Mouse (Mus musculus): Measurements from ENCODE around the gene Rnf114.

Gene Rnf114

GRCm38 (mm10) chr2:167505127-167505526 is 12.7 kb downstream of the Rnf114 start:
- no peak for DNase-seq (ENCODE audit: low spot score)

- no peak for DNase-seq (ENCODE audit: low spot score)
Measured at GRCm38 (mm10) chr2:167506546-167507260, 14.3 kb downstream of the Rnf114 start.

DNA sequence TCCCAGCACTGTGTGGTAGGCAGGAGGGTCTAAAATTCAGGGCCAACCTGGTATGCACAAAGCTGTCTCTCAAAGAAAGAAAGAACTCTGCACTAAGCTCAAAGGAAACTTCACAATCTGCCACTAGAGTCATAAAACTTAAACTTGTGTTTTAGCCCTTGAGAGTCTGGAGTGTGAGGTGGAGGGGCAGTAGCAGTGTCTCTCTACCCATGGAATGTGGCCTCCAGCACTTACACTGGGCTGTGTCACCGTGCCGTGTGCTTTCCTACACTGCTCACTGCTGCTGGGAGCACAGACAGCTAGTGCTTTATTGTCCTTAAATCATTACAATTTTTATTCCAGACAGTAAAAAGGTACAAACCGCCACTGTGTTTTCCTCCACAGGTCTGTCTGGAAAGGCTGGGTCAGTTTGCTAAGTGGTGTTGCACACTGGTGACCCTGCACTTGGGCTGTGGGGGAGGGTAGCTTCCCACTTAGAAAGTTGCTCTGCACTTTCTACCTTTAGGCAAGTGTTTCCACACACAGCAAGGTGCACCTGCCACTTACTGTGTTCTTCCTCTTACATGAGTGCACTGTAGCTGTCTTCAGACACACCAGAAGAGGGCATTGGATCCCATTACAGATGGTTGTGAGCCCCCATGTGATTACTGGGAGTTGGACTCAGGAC is 15.4 kb downstream of the Rnf114 start:
- DNase-seq (ENCODE audit: low spot score), result no peak

- no peak for DNase-seq (ENCODE audit: low spot score)
Measured at GRCm38 (mm10) chr2:167508569-167508968, 16.1 kb downstream of the Rnf114 start.

DNA sequence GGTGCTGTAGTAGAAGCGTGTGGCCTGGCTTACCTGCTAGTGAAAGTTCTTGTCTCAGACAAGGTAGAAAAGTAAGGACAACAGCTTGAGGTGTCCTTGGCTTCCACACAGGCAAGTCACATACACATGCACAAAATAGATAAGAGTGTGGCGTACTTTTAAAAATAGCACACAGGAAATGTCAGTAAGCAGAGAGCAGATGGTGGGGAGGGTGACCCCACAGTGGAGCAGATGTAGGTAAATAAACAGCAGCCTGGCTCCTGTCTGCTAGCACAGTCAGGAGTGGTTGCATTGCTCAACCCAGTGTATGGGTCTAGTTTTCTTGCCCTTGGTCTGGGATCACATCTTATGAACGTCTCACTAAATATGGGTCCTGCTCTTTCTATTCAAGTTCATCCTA is 18.0 kb downstream of the Rnf114 start:
- DNase-seq (ENCODE audit: low spot score), result no peak

- no peak for DNase-seq (ENCODE audit: low spot score)
Measured at GRCm38 (mm10) chr2:167512365-167512764, 19.9 kb downstream of the Rnf114 start.

GRCm38 (mm10) chr2:167512970-167513369 is 20.5 kb downstream of the Rnf114 start:
- DNase-seq (ENCODE audit: low spot score), result no peak

DNA sequence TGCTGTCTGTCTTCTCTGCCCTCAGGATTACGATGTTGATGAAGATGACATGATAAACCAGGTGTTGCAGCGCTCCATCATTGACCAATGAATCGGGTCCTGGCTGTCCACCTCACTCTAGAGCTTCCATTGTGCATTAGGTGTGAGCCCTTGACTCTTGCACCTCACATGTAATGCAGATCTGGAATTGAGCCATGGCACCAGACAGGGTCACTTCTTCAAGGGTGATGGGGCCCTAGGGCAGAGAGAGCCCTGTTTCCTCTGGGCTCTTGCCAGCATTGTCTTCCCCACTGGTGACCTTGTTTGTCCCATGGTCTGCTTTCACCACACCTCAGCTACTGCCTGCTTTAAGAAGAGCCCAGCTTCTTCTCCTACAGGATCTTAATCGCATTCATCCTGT is 22.2 kb downstream of the Rnf114 start:
- no peak for DNase-seq (ENCODE audit: low spot score)

DNA sequence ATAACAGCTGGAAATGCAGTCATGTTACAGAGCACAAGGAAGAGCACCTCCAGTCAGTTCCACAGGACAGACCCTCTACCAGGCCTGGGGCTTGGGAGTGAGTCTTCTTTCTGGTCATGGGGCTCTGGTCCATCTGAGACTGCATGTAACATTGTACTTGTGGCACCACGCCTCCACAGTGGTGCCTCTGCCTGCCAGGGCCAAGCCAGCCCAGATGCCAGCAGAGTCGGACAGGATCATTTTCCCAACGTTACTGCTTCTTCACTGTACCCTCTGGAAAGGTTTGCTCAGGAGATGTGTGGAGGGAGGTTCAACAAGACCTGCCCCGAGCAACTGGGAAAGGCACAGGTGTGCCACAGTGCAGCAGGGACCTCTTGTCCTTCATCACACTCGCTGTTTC is 23.2 kb downstream of the Rnf114 start:
- no peak for DNase-seq (ENCODE audit: low spot score)

GRCm38 (mm10) chr2:167519606-167520252 is 27.3 kb downstream of the Rnf114 start:
- DNase-seq (ENCODE audit: low spot score), result no peak

- DNase-seq (ENCODE audit: low spot score), result no peak
Measured at GRCm38 (mm10) chr2:167528278-167528677, 35.8 kb downstream of the Rnf114 start.

GRCm38 (mm10) chr2:167529935-167530513 is 37.6 kb downstream of the Rnf114 start:
- DNase-seq (ENCODE audit: low spot score), result no peak

GRCm38 (mm10) chr2:167530536-167530935 is 38.1 kb downstream of the Rnf114 start:
- no peak for DNase-seq (ENCODE audit: low spot score)

DNA sequence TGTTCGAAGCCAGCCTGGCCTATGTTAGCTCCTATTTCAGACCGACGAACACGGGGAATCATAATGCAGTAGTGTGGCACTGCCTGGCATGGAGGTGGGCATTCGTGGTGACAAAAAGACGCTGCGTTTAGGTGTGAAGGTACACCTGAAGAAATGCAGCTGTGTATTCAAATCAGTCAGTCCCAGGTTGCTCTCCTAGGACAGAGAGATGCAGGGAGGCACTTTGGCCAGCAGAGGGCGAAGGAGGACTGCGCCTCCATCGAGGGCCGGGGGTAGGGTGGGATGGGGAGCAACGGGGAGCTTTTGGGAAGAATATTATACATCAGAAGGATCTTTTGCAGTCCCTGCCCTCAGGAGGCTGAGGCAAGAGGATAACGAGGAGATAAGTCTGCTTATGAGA is 39.7 kb downstream of the Rnf114 start:
- DNase-seq (ENCODE audit: low spot score), result peak; percentile 24

GRCm38 (mm10) chr2:167533880-167534279 is 41.4 kb downstream of the Rnf114 start:
- no peak for DNase-seq (ENCODE audit: low spot score)

DNA sequence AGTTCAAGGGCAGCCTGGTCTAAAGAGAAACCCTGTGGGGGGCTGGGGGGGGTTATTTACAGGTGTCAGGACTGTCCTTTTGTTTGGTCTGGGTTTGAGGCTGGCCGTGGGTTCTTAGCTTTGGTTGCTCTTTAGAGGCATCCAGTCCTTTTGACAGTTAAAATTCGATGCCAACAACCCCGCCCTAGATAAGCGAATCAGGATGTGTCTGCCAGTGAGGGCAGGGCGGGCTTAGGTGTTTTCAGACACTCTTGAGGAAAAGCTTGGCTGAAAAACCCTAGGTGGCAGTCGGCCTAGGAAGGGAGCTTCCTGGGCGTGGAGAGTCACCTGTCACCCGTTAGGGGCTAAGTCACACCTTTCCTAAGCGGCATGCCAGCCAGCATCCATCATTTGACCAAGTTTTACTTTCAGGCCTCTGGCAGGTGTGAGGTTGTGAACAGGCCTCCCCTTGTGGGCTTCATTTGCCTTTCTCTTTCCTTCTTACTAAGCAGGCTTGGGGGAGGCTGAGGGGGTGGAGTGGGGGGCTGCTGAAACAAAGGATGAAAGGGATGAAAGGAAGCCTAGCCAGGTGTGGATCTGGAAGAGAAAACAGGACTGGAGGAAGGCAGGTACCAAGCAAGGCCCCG is 44.0 kb downstream of the Rnf114 start:
- DNase-seq (ENCODE audit: low spot score), result no peak

GRCm38 (mm10) chr2:167537476-167538297 is 45.2 kb downstream of the Rnf114 start, which contains the start of gene Snai1:
Gene Snai1 (plus strand): TSS chr2:167538195.
- peak; percentile 81 for DNase-seq (ENCODE audit: low spot score)

DNA sequence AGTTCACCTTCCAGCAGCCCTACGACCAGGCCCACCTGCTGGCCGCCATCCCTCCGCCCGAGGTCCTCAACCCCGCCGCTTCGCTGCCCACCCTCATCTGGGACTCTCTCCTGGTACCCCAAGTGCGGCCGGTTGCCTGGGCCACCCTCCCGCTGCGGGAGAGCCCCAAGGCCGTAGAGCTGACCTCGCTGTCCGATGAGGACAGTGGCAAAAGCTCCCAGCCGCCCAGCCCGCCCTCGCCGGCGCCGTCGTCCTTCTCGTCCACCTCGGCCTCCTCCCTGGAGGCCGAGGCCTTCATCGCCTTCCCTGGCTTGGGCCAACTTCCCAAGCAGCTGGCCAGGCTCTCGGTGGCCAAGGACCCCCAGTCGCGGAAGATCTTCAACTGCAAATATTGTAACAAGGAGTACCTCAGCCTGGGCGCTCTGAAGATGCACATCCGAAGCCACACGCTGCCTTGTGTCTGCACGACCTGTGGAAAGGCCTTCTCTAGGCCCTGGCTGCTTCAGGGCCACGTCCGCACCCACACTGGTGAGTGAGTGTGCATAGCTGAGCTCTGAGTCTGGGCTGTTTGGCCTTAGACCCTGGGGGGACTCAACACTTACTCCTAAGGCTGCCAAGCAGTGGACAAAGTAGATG is 46.3 kb downstream of the Rnf114 start:
- no peak for DNase-seq (ENCODE audit: low spot score)

DNA sequence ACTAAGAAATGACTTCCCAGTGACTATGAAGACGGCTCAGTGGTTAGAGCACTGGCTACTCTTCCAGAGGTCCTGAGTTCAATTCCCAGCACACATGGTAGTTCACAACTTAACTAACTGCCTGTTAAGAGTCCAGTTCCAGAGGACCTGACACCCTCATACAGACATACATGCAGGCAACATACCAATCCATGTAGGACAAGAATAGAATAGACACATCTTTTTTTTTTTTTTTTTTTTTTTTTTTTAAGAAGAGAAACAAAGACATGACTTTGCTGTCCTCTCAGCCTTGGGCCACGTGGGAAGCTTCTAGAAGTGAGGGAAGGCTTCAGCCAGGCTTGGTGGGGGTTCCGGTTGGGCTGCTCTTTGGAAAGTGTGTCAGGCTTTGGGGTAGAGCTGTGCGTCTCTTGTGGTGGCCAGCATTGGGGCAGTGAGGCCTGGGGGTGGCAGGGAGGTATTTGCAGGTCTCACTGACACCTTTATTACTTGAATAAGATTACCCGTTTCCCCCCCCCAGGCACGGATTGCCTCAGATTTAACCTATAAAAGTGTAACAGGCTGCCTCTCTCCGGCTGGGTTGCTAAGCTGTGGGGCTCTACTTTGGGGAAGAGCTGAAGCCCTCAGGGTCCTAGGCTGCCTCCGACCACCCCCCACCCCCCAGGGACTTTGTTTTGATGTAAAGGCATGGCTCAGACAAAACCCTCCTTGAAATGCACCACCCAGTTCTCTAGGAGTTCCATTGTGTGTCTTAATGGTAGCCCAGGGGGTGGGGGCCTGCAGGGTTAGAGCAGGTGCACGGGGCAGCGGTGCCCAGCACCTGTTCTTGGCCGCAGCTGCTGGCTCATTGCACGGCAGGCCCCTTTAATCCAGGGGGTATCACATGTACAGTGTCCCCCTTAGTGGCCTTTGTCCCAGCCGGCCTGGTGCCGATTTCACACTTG is 47.4 kb downstream of the Rnf114 start:
- DNase-seq (ENCODE audit: low spot score), result no peak

Data from ovary, postnatal 10 days (tissue).